Mouse (Mus musculus) left cerebral cortex, adult 11 months (tissue): ENCODE data around the gene Tmem125.
"Not testable (repeated sequence)": the region's sequence is repeated elsewhere in the genome, so short reads cannot be mapped to it uniquely, and the experiment has no call there.

Experiments
- DNase-seq: peaks from one replicate; pipeline ENCODE4 v3.0.0; 2022; ENCODE audit warnings: low spot score

Tmem125 gene

DNA sequence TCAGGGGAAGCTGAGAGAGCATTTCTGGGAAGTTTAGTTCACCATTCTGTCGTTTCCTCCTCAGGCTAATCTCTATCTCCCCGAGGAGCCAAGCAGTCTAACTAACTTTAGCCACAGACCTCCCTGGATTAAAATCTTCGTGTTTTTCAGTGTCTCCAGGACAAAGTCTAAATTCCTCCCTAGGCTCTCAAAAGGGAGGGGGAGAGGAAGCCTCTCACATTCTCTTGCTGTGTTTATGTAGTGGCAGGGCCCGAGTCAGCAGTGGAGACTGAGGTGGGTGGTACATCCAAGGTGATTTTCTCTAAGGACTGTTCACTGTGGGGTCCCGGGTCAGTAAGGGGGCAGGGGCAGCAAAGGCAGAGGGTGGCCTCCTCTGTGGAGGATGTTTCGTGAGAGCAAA lies 6.0 kb downstream of the Tmem125 start:
- DNase-seq, result no peak

DNA sequence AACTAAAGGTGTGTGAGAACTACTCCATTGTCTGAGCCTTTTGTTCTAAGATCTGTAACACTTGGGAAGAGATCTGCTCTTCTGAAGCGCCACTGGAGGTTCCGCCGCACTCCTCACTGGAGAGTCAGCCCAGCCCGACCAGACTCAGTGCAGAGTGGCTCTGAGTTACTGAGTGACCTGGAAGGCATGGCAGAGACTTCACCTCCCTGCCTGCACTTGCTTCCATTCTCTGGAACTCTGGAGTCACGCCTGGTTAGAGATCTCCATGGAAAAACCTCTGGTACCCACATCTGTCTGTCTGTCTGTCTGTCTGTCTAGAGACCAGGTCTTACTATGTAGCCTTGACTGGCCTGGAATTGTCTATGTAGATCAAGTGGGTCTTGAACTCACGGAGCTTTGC lies 8.2 kb downstream of the Tmem125 start:
- DNase-seq, result no peak

DNA sequence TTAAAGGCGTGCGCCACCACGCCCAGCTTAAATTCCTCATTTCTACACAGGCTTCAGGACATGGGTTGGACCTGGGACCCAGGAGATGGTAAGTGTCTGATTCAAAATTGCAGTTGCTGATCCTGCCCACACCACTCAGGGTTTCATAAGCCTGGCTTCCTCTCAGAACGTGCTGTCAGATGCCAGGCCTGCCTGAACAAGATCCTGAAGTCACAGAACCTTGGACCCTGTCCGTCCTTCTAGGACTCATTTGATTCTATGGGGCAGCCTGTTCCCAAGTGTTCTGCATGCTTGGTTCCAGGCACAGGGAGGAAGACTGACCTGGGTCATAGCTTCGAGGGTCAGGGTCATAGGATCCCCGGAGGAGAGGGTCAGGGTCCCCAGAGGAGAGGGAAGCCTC lies 10.2 kb downstream of the Tmem125 start:
- no peak for DNase-seq

DNA sequence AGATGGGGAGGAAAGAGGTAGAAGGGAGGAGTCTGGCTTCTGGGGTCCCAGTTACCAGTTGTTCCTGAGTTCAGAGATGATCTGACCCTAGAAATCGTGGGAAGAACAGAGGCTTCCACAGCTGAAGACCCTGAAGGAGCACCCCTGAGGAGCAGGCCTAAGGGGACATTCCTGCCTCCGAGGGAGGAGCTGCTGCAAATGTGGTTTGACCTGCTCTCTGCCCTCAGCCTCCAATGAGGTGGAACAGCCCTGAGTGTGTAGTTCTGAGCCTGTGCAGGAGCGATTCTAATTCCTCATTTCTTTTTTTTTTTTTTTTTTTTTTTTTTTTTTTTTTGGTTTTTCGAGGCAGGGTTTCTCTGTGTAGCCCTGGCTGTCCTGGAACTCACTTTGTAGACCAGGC lies 10.7 kb downstream of the Tmem125 start:
- DNase-seq, result no peak

DNA sequence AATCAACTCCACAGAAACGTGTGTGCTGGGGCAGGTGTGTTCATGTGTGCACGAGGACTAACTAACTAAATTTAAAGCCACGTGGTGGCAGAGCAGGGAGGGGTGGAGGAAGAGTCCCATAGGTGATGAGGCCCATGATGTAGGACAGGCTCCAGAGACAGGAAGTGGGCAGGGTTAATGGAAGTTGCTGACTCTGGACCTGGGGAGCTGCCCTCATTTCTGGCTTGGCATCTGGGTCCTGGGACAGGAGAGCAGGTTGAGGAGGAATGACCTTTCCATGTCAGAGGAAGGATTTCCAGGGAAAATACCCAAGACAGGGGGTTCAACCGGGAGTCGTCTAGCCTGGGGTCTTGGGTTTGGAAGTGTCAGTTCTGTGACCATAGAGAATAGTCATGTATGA lies 11.2 kb downstream of the Tmem125 start:
- no peak for DNase-seq

DNA sequence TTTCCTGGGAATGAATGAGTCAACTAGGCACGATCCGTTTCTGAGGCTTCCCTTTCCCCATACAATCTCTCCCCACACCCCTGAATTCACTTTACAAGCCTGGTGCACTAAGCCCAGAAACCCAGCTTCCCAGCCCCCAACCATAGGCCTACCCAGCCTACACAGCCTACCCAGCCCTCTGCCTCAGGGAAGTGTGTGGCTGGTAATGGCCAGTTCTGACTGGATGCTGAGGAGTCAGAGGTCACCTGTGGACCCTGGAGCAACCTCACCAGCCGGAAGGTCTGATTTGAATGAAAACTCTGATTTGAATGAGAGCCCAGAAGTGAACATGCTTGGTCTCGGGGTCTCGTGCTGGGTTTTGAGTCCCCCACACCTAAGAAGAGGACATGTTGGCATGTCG lies 16.1 kb downstream of the Tmem125 start:
- no peak for DNase-seq

DNA sequence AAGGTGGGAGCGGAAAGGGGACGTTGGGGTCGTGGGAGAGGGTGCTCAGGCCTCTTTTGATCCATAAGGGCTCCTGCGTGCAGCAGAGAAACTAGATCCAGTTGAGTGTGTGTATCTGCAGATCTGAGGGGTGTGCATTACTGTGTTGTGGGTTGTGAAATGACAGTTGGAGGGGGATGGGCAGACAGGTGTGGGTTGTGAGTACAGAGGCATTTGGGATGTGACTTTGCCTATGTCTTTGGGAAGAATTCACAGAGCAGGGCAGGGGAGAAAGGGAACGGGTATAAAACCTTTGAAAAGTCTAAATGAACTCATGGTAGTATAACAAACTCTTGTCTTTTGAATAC lies 16.5 kb downstream of the Tmem125 start:
- DNase-seq, result no peak

DNA sequence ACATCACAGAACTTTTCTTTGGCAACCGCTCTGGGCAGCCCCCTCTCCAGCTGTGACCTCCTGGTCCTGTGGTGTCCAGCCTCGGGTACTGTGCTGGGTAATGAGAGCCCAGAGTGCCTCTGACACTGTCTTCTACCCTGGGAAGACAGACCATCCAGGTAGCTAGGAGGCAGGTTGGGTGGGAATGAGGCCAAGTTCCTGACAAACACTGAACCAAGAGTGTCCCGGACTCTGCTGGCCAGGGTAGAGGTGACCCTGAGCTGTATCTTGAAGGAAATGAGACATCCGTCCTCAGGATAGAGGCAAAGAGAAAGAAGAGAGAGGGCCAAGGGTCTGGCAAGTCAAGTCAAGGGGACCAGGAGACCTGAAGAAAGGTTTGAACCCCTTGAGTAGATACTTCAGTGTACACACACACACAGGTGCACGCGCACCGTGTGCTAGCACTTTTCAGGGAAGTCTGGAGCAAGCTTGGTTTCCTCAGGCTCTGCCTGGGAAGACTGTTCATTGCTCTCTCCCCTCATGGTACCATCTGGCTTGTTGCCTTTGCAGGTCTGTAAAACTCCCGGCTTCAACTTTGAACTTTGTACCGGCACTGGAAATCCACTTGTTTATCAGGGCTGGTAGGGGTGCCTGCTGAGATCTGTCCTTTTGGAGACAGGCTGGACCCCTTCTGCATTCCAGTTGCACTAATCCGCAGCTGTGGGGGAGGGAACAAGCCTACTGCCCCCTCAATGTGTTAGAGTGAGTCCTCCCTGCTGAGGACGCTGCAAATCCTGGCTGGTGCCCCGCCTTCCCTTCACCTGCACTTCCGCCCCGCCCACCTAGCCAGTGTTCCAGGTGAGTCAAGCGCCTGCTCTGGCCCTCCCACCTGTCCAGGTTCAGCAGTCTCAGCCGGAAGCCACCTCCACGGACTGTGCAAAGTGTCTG lies 17.2 kb downstream of the Tmem125 start, which contains the start of gene 2610528J11Rik:
Gene 2610528J11Rik (plus strand): TSS at position 592 of the 927 bp plus-strand sequence.
- DNase-seq, result no peak

DNA sequence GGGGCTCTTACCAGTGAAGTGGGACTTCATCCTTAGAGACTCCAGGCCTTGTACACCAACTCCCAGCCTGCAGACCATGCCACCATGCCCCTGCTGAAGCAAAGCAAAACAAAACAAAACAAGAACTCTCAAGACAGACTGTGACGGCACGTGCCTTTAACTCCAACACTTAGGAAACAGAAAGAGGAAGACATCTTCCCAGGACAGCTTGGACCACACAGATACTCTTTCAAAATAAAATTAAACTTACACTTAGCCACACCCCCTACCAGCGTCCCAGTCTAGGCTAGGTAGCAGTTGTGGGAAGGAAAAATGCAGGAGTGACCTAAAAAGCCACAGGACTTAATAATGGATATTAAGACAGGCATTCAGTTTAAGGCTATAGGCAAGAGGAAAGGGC lies 18.1 kb downstream of the Tmem125 start:
- no peak for DNase-seq

DNA sequence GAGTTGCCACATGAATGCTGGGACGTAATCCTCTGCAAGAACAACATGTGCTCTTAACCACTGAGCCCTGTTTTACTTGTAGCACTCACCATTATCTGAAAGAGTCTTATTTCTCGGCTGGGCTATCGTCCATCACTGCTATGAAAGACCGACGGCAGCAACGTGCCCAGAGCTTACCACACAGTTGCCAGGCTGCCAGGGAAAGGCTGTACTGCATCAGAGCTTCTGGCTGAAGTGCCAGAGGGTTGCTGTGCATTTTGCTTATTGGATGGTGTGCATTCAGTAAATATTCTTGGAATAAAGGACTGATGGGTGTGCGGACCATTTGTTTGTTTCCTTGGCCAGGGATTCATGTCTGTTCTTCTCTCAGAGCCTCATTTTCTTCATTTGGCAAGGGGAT lies 19.9 kb downstream of the Tmem125 start:
- no peak for DNase-seq

DNA sequence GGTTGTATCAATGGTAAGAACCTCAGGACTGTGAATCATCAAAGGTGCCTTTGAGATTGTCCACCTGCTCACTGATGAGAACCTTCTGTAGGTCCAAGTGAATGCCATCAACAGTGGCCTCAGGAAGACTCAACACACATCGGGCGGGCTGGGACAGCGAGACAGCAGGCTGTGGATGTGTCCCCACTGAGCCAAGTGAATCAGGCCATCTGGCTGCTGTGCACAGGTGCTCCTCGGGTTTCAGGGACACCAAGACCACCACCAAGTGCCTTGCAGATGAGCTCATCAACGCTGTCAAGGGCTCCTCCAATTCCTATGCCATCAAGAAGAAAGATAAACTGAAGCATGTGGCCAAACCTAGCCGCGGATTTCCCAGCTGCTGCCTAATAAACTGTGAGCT lies 21.6 kb downstream of the Tmem125 start:
- DNase-seq, result no peak

DNA sequence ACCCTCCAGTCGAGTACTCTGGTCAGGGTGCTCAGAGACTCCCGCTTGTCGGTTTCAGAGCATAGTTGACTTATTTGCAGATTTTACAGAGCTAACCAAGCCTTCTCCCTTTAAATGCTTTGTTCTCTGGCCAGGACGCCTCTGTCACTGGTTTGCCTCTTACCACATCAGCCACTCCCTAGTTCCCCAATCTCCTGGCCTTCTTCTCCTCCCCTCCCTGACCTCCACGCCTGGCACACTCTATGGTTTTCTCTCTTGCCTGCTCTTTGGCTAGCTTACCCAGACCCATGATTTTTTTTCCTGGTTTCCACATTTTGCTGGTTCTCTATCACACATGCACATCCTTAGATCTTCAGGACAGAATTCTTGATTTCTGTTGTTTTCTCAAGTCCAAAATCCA lies 25.6 kb downstream of the Tmem125 start:
- no peak for DNase-seq

DNA sequence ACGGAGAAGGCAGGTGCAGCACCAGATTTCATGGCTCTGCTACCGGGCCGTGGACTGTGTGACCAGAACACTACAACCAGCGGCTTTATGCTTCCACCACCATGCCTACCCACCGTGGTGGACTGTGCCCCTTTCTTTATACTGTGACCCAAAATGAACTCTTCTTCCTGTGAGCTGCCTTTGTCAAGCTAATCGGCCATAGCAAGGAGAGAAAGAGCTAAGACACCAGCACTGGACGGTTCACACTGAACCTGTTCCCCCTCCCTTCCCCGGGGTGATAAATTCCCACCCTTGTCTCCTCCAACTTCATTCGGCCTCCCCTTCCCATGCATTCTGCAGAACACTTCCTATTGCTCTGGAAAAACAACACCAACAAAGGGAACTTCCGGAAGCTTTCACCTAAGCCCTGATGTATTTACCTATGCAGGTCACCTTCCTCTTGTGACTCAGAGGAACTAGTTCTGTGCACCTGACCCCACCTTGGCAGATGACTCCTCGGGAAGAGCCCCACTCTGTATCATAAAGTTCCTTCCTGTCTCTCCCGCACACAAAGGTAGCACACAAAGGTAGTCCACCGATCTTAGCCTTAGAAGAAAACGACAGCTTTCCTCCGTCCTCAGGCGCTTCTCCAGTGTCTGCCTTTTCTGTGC lies 26.2 kb downstream of the Tmem125 start:
- DNase-seq, result no peak

DNA sequence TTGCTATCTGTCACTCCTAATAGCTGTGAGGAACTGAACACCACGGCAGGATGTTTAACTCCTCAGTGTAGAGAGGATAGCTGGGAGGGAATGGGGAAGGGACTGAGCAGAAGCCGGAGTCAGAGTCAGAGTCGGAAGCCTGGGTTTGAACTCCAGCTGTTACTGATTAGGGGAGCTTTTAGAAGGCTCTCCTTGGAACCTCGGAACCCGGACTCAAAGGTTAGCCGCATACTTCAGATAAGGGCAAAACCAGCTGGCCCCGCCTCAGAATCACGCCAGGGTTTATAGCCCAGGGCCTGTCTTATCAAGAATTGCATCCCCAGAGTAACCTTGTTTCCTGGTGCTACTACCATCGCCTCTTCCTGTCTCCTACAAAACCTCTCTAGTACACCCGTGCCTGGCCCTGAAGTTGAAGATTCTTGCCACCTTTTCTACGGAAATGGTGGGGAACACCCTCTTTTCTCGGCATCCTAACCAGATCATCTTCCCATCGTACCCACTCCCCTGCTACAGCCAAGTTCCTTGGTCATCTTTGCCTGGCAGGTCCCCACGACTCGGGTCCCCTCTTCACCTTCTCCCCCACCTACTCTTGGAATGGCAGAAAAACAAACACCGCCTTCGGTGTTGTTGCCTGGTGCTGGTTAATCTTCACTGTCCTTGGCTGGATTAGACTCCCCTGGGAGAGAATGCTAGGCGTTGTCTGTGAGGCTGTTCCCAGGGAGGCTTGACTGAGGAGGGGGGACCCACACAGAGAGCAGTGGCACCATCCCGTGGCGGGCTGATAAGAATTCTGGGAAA lies 26.9 kb downstream of the Tmem125 start:
- no peak for DNase-seq

DNA sequence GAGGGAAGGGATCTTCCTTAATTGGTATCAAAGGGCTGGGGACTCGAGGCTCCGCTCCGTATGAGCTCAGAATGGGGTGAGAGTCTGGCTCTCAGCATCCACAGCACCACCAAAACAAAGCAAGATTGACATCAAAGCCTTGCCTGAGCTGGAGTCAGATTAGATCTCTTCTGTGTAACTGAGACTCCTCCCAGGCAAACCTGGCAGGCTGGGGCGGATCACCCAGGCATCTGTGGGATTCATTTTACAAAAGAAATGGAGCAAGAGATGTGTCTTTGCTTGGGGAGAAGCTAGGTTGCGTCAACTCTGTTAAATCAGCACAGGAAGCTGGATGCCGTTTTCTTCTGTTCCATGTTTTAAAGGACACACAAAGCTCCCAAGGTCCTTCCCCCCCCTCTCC lies 34.8 kb downstream of the Tmem125 start:
- DNase-seq, result no peak

DNA sequence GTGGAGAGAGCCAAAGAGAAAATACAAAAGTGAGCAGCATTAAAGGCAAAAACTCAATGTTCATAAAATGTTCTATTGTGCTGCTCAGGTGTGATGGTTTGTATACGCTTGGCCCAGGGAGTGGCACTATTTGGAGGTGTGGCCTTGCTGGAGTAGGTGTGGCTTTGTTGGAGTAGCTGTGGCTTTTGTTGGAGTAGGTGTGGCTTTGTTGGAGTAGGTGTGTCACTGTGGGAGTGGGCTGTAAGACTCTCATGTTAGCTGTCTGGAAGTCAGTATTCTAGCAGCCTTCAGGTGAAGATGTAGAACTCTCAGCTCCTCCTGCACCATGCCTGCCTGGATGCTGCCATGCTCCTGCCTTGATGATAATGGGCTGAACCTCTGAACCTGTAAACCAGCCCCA lies 36.7 kb downstream of the Tmem125 start:
- not testable (repeated sequence) for DNase-seq

DNA sequence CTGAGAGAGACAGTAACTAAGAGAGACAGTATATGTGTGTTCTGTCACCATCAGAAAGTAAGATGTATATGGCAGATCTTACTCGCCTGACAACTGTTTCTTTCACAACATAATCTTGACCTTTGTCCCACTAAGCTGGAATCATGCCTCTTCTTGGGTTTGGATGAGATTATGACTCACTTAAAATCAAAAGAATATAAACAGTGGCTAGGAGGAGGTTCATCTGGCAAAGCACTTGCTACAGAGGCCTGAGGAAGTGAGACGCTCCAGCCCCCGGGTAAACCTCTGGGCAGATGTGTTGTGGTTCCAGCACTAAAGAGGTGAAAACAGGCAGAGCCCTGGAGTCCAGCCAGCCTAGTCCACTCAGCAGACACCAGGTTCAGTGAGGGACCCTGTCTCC lies 38.3 kb downstream of the Tmem125 start:
- no peak for DNase-seq

DNA sequence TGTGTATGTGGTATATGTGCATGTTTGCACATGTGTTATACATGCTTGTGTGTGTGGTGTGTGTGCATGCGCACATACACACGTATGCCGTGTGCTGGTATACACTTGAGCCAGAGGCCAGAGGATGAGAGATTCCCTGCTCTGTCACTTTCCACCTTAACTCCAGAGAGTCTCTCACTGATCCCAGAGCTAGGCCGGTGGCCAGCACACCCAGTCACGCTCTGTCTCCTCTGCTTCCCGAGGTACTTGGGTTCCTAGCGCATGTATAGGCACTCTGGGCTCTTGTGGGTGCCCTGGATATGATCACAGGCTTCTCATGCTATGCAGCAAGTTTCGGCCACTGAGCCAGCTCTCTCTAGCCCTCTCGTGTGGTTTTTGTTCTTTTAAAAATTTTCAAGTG lies 43.1 kb downstream of the Tmem125 start:
- DNase-seq, result no peak

DNA sequence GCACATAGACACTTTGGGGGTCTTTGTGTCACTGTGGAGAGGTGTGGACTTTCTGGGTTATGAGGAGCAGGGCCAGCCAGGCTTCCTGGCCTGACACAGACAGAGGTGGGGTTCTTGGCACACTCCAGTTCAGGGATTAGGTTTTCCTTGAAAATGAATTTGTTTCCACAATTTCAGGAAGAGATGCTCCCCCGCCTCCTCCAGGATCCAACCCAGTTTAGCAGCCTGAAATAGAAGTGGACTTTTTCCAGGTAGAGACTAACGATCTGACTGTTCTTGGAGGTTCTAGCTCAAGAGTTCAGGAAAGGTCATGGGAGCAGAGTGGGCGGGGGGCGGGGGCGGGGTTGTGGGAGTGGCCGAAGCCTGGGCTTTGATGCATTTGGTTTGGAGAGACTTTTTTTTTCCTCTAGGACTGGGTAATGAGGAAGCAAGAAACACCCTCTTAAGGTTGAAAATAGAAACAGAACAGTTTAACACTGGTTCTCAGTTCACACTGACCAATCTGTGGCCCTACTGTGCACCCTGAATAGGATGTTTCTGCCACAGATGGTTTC lies 43.6 kb downstream of the Tmem125 start:
- no peak for DNase-seq
